Comparison of ENCODE assay signal across 29 mouse cellular contexts in the genomic region with DNA sequence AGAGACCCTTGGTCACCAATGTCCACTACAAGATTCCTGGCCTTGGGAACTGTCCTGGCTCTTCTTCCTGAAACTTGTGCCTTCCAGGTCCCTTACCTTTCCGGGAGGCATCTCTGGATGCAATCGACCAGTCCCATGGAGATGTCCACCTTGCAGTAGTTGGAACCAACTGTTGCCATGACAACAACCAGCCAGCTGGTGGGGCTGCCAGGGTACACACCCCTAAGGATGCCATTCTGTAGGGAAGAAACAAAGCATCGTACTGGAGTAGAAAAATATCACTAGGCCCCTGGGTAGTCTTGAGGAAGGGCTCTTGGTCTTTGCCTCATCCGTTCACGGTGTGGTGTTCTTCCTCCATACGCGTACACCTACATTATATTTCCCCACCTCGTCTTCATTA. TPM values are rescaled to one million over a fixed set of nuclear protein-coding genes. Genes with fewer than 3 reads are reported as not detected.
A peak's percentile ranks its signal among the peaks of the same experiment; 100 is the strongest.
DNase-seq lines count a peak whose midpoint lies in the region; ATAC-seq lines count a peak whose summit lies in the region.
"Had no signal": no experiment of that assay in that cellular context is flagged by ENCODE, and none has a peak within 500 bp of the region (broad histone marks: within the 10 kb centered on the region; RNA-seq: fewer than 3 reads in every experiment).

No protein-coding gene starts in this region.

- intact Hi-C loops in heart, postnatal 14 days (cut with DNase I): no loop called here

- 79% methylated on average over 8 of the region's 8 CpGs for WGBS in heart, embryonic 12.5 days
- 88% methylated on average over 8 of the region's 8 CpGs for WGBS in midbrain, embryonic 14.5 days
- WGBS in midbrain, embryonic 10.5 days: 86% methylated on average over 8 of the region's 8 CpGs

- no peaks in the 10 kb centered on the region for H3K9me3 ChIP-seq in heart, embryonic 12.5 days (replicated peaks)
- H3K9me3 ChIP-seq in midbrain, embryonic 14.5 days (ENCODE audit: control insufficient read depth, low read length): no peaks in the 10 kb centered on the region
- no peaks in the 10 kb centered on the region for H3K9me3 ChIP-seq in midbrain, embryonic 10.5 days (replicated peaks)
- H3K9me3 ChIP-seq: embryonic facial prominence, embryonic 13.5 days; forebrain, embryonic 12.5 days; hindbrain, embryonic 12.5 days; limb, embryonic 15.5 days; midbrain, embryonic 13.5 days had no signal

- peaks cover 73% of the 10 kb centered on the region for H3K36me3 ChIP-seq in heart, embryonic 12.5 days
- peaks cover 45% of the 10 kb centered on the region for H3K36me3 ChIP-seq in midbrain, embryonic 14.5 days (ENCODE audit: control insufficient read depth, insufficient read depth, low read length)
- peaks cover 59% of the 10 kb centered on the region for H3K36me3 ChIP-seq in midbrain, embryonic 10.5 days

- peak overlapping the region; percentile 96; the same call in 1 of the 2 replicates for H3K27ac ChIP-seq in heart, embryonic 12.5 days (ENCODE audit: poor library complexity, severe bottlenecking)
- H3K27ac ChIP-seq in midbrain, embryonic 14.5 days (replicated peaks; ENCODE audit: low read depth, low read length): no peak overlapping the region
- H3K27ac ChIP-seq in midbrain, embryonic 10.5 days (replicated peaks): no peak overlapping the region
- H3K27ac ChIP-seq: embryonic facial prominence, embryonic 13.5 days; forebrain, embryonic 12.5 days; hindbrain, embryonic 12.5 days; limb, embryonic 15.5 days; liver, embryonic 14.5 days; midbrain, embryonic 13.5 days; stomach, postnatal 0 days had no signal

- H3K27me3 ChIP-seq in heart, embryonic 12.5 days (replicated peaks): no peaks in the 10 kb centered on the region
- no peaks in the 10 kb centered on the region for H3K27me3 ChIP-seq in midbrain, embryonic 14.5 days (ENCODE audit: control insufficient read depth, insufficient read depth, low read length)
- peaks cover 13% of the 10 kb centered on the region; the same call in 1 of the 2 replicates for H3K27me3 ChIP-seq in midbrain, embryonic 10.5 days (ENCODE audit: low read depth, poor library complexity, severe bottlenecking)
- H3K27me3 ChIP-seq: embryonic facial prominence, embryonic 13.5 days; forebrain, embryonic 12.5 days; hindbrain, embryonic 12.5 days; limb, embryonic 15.5 days; midbrain, embryonic 13.5 days had no signal

- H3K4me1 ChIP-seq in heart, embryonic 12.5 days (replicated peaks): peaks cover 44% of the 10 kb centered on the region
- peaks cover 7% of the 10 kb centered on the region; the same call in 1 of the 2 replicates for H3K4me1 ChIP-seq in midbrain, embryonic 14.5 days (ENCODE audit: control insufficient read depth, insufficient read depth, low read length)
- peaks cover 27% of the 10 kb centered on the region for H3K4me1 ChIP-seq in midbrain, embryonic 10.5 days

- H3K9ac ChIP-seq in heart, embryonic 12.5 days: peak overlapping the region; percentile 89
- no peak overlapping the region for H3K9ac ChIP-seq in midbrain, embryonic 14.5 days (replicated peaks; ENCODE audit: low read length)
- H3K9ac ChIP-seq: embryonic facial prominence, embryonic 13.5 days; forebrain, embryonic 12.5 days; hindbrain, embryonic 12.5 days; limb, embryonic 15.5 days; liver, embryonic 14.5 days; lung, embryonic 14.5 days; midbrain, embryonic 13.5 days had no signal

- peak overlapping the region; percentile 53 for H3K4me3 ChIP-seq in heart, embryonic 12.5 days
- H3K4me3 ChIP-seq in midbrain, embryonic 14.5 days (replicated peaks; ENCODE audit: low read depth, low read length): no peak overlapping the region
- H3K4me3 ChIP-seq in midbrain, embryonic 10.5 days: no peak overlapping the region
- H3K4me3 ChIP-seq: embryonic facial prominence, embryonic 13.5 days; erythroblast, embryonic 14.5 days; forebrain, embryonic 12.5 days; hindbrain, embryonic 12.5 days; limb, embryonic 15.5 days; midbrain, embryonic 13.5 days had no signal

- peak overlapping the region; percentile 74 for H3K4me2 ChIP-seq in heart, embryonic 12.5 days
- H3K4me2 ChIP-seq in midbrain, embryonic 14.5 days (ENCODE audit: low read length): no peak overlapping the region
- H3K4me2 ChIP-seq: forebrain, embryonic 12.5 days; limb, embryonic 15.5 days; midbrain, embryonic 13.5 days had no signal

- peak; percentile 10 for DNase-seq in cerebellum, adult 11-12 months
- no peak for DNase-seq in cerebellum, postnatal 10 days
- DNase-seq in heart, postnatal 14 days: no peak
- DNase-seq in midbrain, embryonic 14.5 days: peak; percentile 2
- no peak for DNase-seq in midbrain, embryonic 10.5 days (ENCODE audit: low spot score)
- no peak for DNase-seq in thymus, postnatal 10 days (ENCODE audit: low spot score in 2 of 2)
- DNase-seq: adrenal gland, postnatal 36 days; cerebellum, adult 11 months; cerebellum, postnatal 25 days; kidney, adult 11 months; kidney, postnatal 10 days; left cerebral cortex, postnatal 4 days; lung, embryonic 14.5 days; thymus, postnatal 25 days had no signal

- no peak for ATAC-seq in heart, embryonic 12.5 days (ENCODE audit: insufficient number of reproducible peaks, low FRiP score)
- no peak for ATAC-seq in midbrain, embryonic 14.5 days (ENCODE audit: low FRiP score, low TSS enrichment)
- ATAC-seq: midbrain, embryonic 13.5 days had no signal

RNA-seq across cellular contexts. Expression of gene Cpt1b, which starts 1.0 kb away (rescaled TPM):
- polyA plus RNA-seq in heart, embryonic 12.5 days (2016; fragmentation: Nextera tagmentation; extraction: Ambion mirVana): 138 and 149 TPM in 2 replicates
- total RNA-seq in heart, postnatal 14 days (2021): 100 to 1,000 TPM; 596 TPM
- polyA plus RNA-seq in midbrain, embryonic 14.5 days (2014; fragmentation: Nextera tagmentation; extraction: Ambion mirVana): 0.97 and 1.5 TPM in 2 replicates
- 0.83 and 0.97 TPM in 2 replicates for polyA plus RNA-seq in midbrain, embryonic 10.5 days (2016; fragmentation: Nextera tagmentation; extraction: Ambion mirVana)
- polyA plus RNA-seq: erythroblast, embryonic 14.5 days; neural tube, embryonic 11.5 days had no signal

RNA-seq across cellular contexts. Expression of gene C730034F03Rik, which starts 4.8 kb away (rescaled TPM):
- polyA plus RNA-seq in heart, embryonic 12.5 days (2016; fragmentation: Nextera tagmentation; extraction: Ambion mirVana): 2.9 and 3.4 TPM in 2 replicates
- 1 to 10 TPM; 1.6 to 2.9 TPM for total RNA-seq in heart, postnatal 14 days (2021)
- polyA plus RNA-seq in midbrain, embryonic 14.5 days (2014; fragmentation: Nextera tagmentation; extraction: Ambion mirVana): 3.5 and 4.6 TPM in 2 replicates
- 4.7 and 5.4 TPM in 2 replicates for polyA plus RNA-seq in midbrain, embryonic 10.5 days (2016; fragmentation: Nextera tagmentation; extraction: Ambion mirVana)

RNA-seq across cellular contexts. Expression of gene Gm44502, which starts 4.9 kb away (rescaled TPM):
- polyA plus RNA-seq in heart, embryonic 12.5 days (2016; fragmentation: Nextera tagmentation; extraction: Ambion mirVana): 0.59 and 0.68 TPM in 2 replicates
- 10 to 100 TPM; 11.0 to 14.6 TPM for total RNA-seq in heart, postnatal 14 days (2021)
- not detected in 2 replicates for polyA plus RNA-seq in midbrain, embryonic 14.5 days (2014; fragmentation: Nextera tagmentation; extraction: Ambion mirVana)
- 0.20 TPM in 1 of 2 replicates, not detected in the other for polyA plus RNA-seq in midbrain, embryonic 10.5 days (2016; fragmentation: Nextera tagmentation; extraction: Ambion mirVana)
- total RNA-seq: layer of hippocampus, postnatal 14 days had no signal
- polyA plus RNA-seq: embryonic facial prominence, embryonic 13.5 days; forebrain, embryonic 12.5 days; hindbrain, embryonic 12.5 days; limb, embryonic 15.5 days; lung, embryonic 14.5 days; midbrain, embryonic 13.5 days; stomach, postnatal 0 days had no signal

RNA-seq across cellular contexts. Expression of gene Chkb, which starts 5.1 kb away (rescaled TPM):
- polyA plus RNA-seq in heart, embryonic 12.5 days (2016; fragmentation: Nextera tagmentation; extraction: Ambion mirVana): 59.6 and 67.0 TPM in 2 replicates
- total RNA-seq in heart, postnatal 14 days (2021): 10 to 100 TPM; 50.9 to 59.9 TPM
- 76.3 and 84.0 TPM in 2 replicates for polyA plus RNA-seq in midbrain, embryonic 14.5 days (2014; fragmentation: Nextera tagmentation; extraction: Ambion mirVana)
- polyA plus RNA-seq in midbrain, embryonic 10.5 days (2016; fragmentation: Nextera tagmentation; extraction: Ambion mirVana): 44.1 and 53.4 TPM in 2 replicates

RNA-seq across cellular contexts. Expression of gene Syce3, which starts 14.3 kb away (rescaled TPM):
- polyA plus RNA-seq in heart, embryonic 12.5 days (2016; fragmentation: Nextera tagmentation; extraction: Ambion mirVana): not detected in 2 replicates
- total RNA-seq in heart, postnatal 14 days (2021): not detected
- not detected in 2 replicates for polyA plus RNA-seq in midbrain, embryonic 14.5 days (2014; fragmentation: Nextera tagmentation; extraction: Ambion mirVana)
- not detected in 2 replicates for polyA plus RNA-seq in midbrain, embryonic 10.5 days (2016; fragmentation: Nextera tagmentation; extraction: Ambion mirVana)
- total RNA-seq: adrenal gland, postnatal 36 days; gastrocnemius, postnatal 4 days; layer of hippocampus, adult 18-20 months; layer of hippocampus, postnatal 14 days; left cerebral cortex, adult 8-10 months; left cerebral cortex, postnatal 4 days; megakaryocyte, adult 5-6 weeks had no signal
- polyA plus RNA-seq: embryonic facial prominence, embryonic 13.5 days; erythroblast, embryonic 14.5 days; forebrain, embryonic 12.5 days; hindbrain, embryonic 12.5 days; limb, embryonic 15.5 days; liver, embryonic 14.5 days; lung, embryonic 14.5 days; midbrain, embryonic 13.5 days; neural tube, embryonic 11.5 days; stomach, postnatal 0 days had no signal

Comparison
In these comparisons a context has a peak if more than half of its experiments do, and no peak if none do; other contexts are left out.
1. DNase-seq: peak in cerebellum, adult 11-12 months (single experiment) and midbrain, embryonic 14.5 days (single experiment); none in cerebellum, postnatal 10 days (0 of 2), heart, postnatal 14 days (0 of 2), midbrain, embryonic 10.5 days (single experiment) and thymus, postnatal 10 days (0 of 2).
2. RNA of gene Cpt1b, which starts 1.0 kb away (polyA plus RNA-seq): 138 to 149 TPM in heart, embryonic 12.5 days; 0.97 to 1.5 TPM in midbrain, embryonic 14.5 days and 0.83 to 0.97 TPM in midbrain, embryonic 10.5 days; every median in the first group is over 10 times any median in the second.